Mouse (Mus musculus) heart, postnatal 36 days (tissue): Measurements from ENCODE around the gene Sbf2. TPM values are rescaled to one million over a fixed set of nuclear protein-coding genes. Genes with fewer than 3 reads are reported as not detected.

ENCODE experiments used
- DNase-seq, 2 experiments: peaks; one replicate each; pipeline ENCODE4 v3.0.0; 2021 to 2022
- intact Hi-C: fragments of 180-260 bp; cut with DNase I; formaldehyde crosslinking; loops from one replicate; pipeline ENCODE4 v1.15.1; 2025
- total RNA-seq, 2 experiments: library from RNA; stranded (reverse); gene quantifications; 2 replicates each; pipeline ENCODE4 v1.2.3; 2021

Gene Sbf2
- total RNA-seq, 2 experiments from 2014 or later: 52.6 to 54.1 TPM

- intact Hi-C loops: no loop called here
These were observed 16.6 kb upstream of the Sbf2 start for GRCm38 (mm10) chr7:110631136-110631888.

GRCm38 (mm10) chr7:110629892-110630666, 15.4 kb upstream of the Sbf2 start:
- peak; percentile 90 to 92 for DNase-seq
- intact Hi-C loops: loop anchor here (1.0 to 2.0 kb wide), 5 partner anchors 15 to 343 kb away; partner anchors contain the start of gene Sbf2

More at GRCm38 (mm10) chr7:110631136-110631888, 16.6 kb upstream of the Sbf2 start:
- no peak for DNase-seq

- intact Hi-C loops: loop anchor here (2.0 kb wide), 2 partner anchors 14 to 44 kb away; partner anchors contain the start of gene Sbf2
- DNase-seq: peak; percentile 66 to 70
These were observed 14.1 kb upstream of the Sbf2 start for GRCm38 (mm10) chr7:110628611-110629354.

- intact Hi-C loops: loop anchor here (2.0 kb wide), 2 partner anchors 13 to 43 kb away; partner anchors contain the start of gene Sbf2
- DNase-seq: peak in 1 of 2 experiments; percentile 48
These were observed 13.5 kb upstream of the Sbf2 start for GRCm38 (mm10) chr7:110628273-110628600.

- intact Hi-C loops: loop anchor here (2.0 kb wide), 2 partner anchors 13 to 43 kb away; partner anchors contain the start of gene Sbf2
- DNase-seq: peak; percentile 86 to 87
These were observed 13.0 kb upstream of the Sbf2 start, which contains the start of gene Adm for GRCm38 (mm10) chr7:110627486-110628272. Adm (plus strand) TSS chr7:110627661.

GRCm38 (mm10) chr7:110627099-110627482, 12.4 kb upstream of the Sbf2 start:
- peak in 1 of 2 experiments; percentile 35 for DNase-seq
- intact Hi-C loops: no loop called here

- no peak for DNase-seq
- intact Hi-C loops: no loop called here
These were observed 11.7 kb upstream of the Sbf2 start for GRCm38 (mm10) chr7:110626186-110627098.

GRCm38 (mm10) chr7:110625489-110625888, 10.8 kb upstream of the Sbf2 start:
- intact Hi-C loops: no loop called here
- DNase-seq: no peak

GRCm38 (mm10) chr7:110624961-110625360, 10.2 kb upstream of the Sbf2 start:
- intact Hi-C loops: no loop called here
- DNase-seq: no peak

- no peak for DNase-seq
- intact Hi-C loops: no loop called here
These were observed 9.3 kb upstream of the Sbf2 start for GRCm38 (mm10) chr7:110624067-110624466.

- DNase-seq: peak; percentile 27 to 46
- intact Hi-C loops: no loop called here
These were observed 4.4 kb upstream of the Sbf2 start for GRCm38 (mm10) chr7:110619086-110619611.

- intact Hi-C loops: loop anchor here (2.0 kb wide), 1 partner anchor 13 kb away; no protein-coding TSS in a partner anchor
- peak in 1 of 2 experiments; percentile 18 for DNase-seq
These were observed 1.1 kb upstream of the Sbf2 start for GRCm38 (mm10) chr7:110615792-110616191.

- intact Hi-C loops: loop anchor here (2.0 kb wide), 1 partner anchor 14 kb away; no protein-coding TSS in a partner anchor
These were observed 469 bp upstream of the Sbf2 start for GRCm38 (mm10) chr7:110615151-110615631.

GRCm38 (mm10) chr7:110613381-110614132, 1.2 kb downstream of the Sbf2 start:
- intact Hi-C loops: loop anchor here (2.0 kb wide), 1 partner anchor 15 kb away; no protein-coding TSS in a partner anchor
- DNase-seq: no peak

More at GRCm38 (mm10) chr7:110615151-110615631, 469 bp upstream of the Sbf2 start:
- DNase-seq: peak; percentile 67 to 80

GRCm38 (mm10) chr7:110606906-110607305, 7.8 kb downstream of the Sbf2 start:
- intact Hi-C loops: no loop called here
- no peak for DNase-seq

GRCm38 (mm10) chr7:110605476-110605875, 9.2 kb downstream of the Sbf2 start:
- no peak for DNase-seq
- intact Hi-C loops: no loop called here

GRCm38 (mm10) chr7:110597141-110597540, 17.6 kb downstream of the Sbf2 start:
- intact Hi-C loops: no loop called here
- DNase-seq: no peak
